Mouse (Mus musculus) hindbrain, embryonic 15.5 days (tissue): ENCODE measurements around the gene Rpl27a. TPM values are rescaled to one million over a fixed set of nuclear protein-coding genes. Genes with fewer than 3 reads are reported as not detected.

Source experiments
- microRNA-seq: library from miRNA; unstranded; fragments of <30 nt; microRNA quantifications from one replicate; pipeline ENCODE4, GENCODE M21; 2016
- polyA plus RNA-seq: library from polyadenylated mRNA; unstranded; fragments of >200 nt; fragmentation: Nextera tagmentation; extraction: Ambion mirVana; gene quantifications from 2 replicates; pipeline ENCODE4 v1.2.1, GENCODE M21; 2015

The Rpl27a gene
- polyA plus RNA-seq, 1 experiment from 2014 or later = 81.4 TPM

Small RNA genes lying within 50 kb of the gene (microRNA-seq; reads per million reads assigned to microRNA genes)
- gene Gm47284 = not detected

Other genes with a start within 250 kb of the Rpl27a start
- 7.2 and 8.3 TPM in 2 replicates for gene Stk33, start 80.1 kb upstream of the Rpl27a start, polyA plus RNA-seq
- 0.79 and 0.81 TPM in 2 replicates for gene Trim66, start 11.0 kb upstream of the Rpl27a start, polyA plus RNA-seq
- gene St5, start 184.5 kb downstream of the Rpl27a start, polyA plus RNA-seq = 21.3 and 26.2 TPM in 2 replicates
- 15.3 and 17.5 TPM in 2 replicates for gene Akip1, start 184.5 kb downstream of the Rpl27a start, polyA plus RNA-seq
- gene BC051019, start 204.7 kb downstream of the Rpl27a start, polyA plus RNA-seq = 0.09 and 0.32 TPM in 2 replicates
- gene Ascl3, start 212.6 kb downstream of the Rpl27a start, polyA plus RNA-seq = 0.24 TPM in 1 of 2 replicates, not detected in the other
- gene Tmem9b, start 233.7 kb downstream of the Rpl27a start, polyA plus RNA-seq = 124 and 126 TPM in 2 replicates